Mouse (Mus musculus) hindbrain, embryonic 12.5 days (tissue): ENCODE data around the gene Nfkbie. TPM values are rescaled to one million over a fixed set of nuclear protein-coding genes. Genes with fewer than 3 reads are reported as not detected.

Experiments used
- ATAC-seq: fragments of 200-750 bp; cut with Nextera tagmentation; 2 replicates; pipeline ENCODE4 v1.8.0; 2017; ENCODE audit warnings: moderate TSS enrichment; ENCODE audit not compliant: low FRiP score
- H3K27ac ChIP-seq: fragments of 300-500 bp; sonication (generic); 2 replicates; pipeline ENCODE4 v1.5.1; 2016; ENCODE audit warnings: mild to moderate bottlenecking
- H3K27me3 ChIP-seq: fragments of 300-500 bp; sonication (generic); 2 replicates; pipeline ENCODE4 v1.6.1; 2016; ENCODE audit warnings: mild to moderate bottlenecking
- H3K36me3 ChIP-seq: fragments of 300-500 bp; sonication (generic); 2 replicates; pipeline ENCODE4 v1.6.1; 2016; ENCODE audit warnings: mild to moderate bottlenecking
- H3K4me1 ChIP-seq: fragments of 300-500 bp; sonication (generic); 2 replicates; pipeline ENCODE4 v1.6.1; 2016
- H3K4me2 ChIP-seq: fragments of 300-500 bp; sonication (generic); replicated peaks from 2 replicates; pipeline ENCODE4 v1.6.1; 2016; ENCODE audit warnings: mild to moderate bottlenecking
- H3K4me3 ChIP-seq: fragments of 300-500 bp; sonication (generic); 2 replicates; pipeline ENCODE4 v1.5.1; 2016; ENCODE audit warnings: mild to moderate bottlenecking
- H3K9ac ChIP-seq: fragments of 300-500 bp; sonication (generic); 2 replicates; pipeline ENCODE4 v1.6.1; 2016; ENCODE audit warnings: mild to moderate bottlenecking, moderate library complexity
- H3K9me3 ChIP-seq: fragments of 300-500 bp; sonication (generic); replicated peaks from 2 replicates; pipeline ENCODE4 v1.6.1; 2016; ENCODE audit warnings: mild to moderate bottlenecking
- WGBS: fragments of 180-500 bp; shearing (Covaris S2); methylation state at CpG from one replicate; pipeline ENCODE4 v1.1.7; 2016; 5-methylcytosine and 5-hydroxymethylcytosine counted together
- polyA plus RNA-seq: library from polyadenylated mRNA; unstranded; fragments of >200 nt; fragmentation: Nextera tagmentation; extraction: Ambion mirVana; gene quantifications from 2 replicates; pipeline ENCODE4 v1.2.1, GENCODE M21; 2016

Gene Nfkbie
- polyA plus RNA-seq, 1 experiment from 2014 or later = 7.7 TPM

- no peak overlapping the region for H3K4me2 ChIP-seq
- H3K27ac ChIP-seq = no peak overlapping the region
- WGBS = 39% methylated on average over 5 of the region's 5 CpGs
- no peak for ATAC-seq
- H3K9ac ChIP-seq = 0 out of 2 replicates have a peak overlapping the region, but pooled peaks have one; percentile 4
- H3K27me3 ChIP-seq = 0 out of 2 replicates have a peak, but pooled peaks cover 2% of the 10 kb centered on the region
- H3K36me3 ChIP-seq = no peaks in the 10 kb centered on the region
- no peaks in the 10 kb centered on the region for H3K9me3 ChIP-seq
- no peak overlapping the region for H3K4me3 ChIP-seq
- peaks cover 4% of the 10 kb centered on the region; the same call in 1 of the 2 replicates for H3K4me1 ChIP-seq
These were observed 54.8 kb downstream of the Nfkbie start for GRCm38 (mm10) chr17:45610144-45610866.

DNA sequence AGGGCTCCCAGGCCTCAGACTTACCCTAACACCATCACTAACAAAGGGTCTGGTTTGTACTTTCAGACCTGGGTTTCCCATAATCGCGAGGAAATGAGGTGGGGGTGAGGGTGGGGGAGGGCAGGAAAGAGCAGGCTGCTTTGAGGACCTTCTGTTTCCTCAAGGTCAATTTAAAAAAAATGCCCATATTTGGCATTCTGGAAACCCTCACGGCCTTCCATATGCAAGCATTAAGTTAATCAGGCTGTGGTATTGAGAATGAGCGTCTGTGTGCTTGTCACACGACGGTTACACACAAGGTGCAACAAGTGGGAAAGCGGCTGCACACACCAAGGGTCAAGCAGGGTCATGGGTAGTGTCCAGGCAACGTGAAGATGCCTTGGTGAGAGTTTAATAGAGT, 56.5 kb downstream of the Nfkbie start:
- 0 out of 2 replicates have a peak, but pooled peaks cover 2% of the 10 kb centered on the region for H3K27me3 ChIP-seq
- WGBS = 77% methylated on average over 8 of the region's 8 CpGs

More for the DNA sequence above, 56.5 kb downstream of the Nfkbie start:
- Histone ChIP-seq H3K27ac (no peak overlapping the region), H3K36me3 (no peaks in the 10 kb centered on the region), H3K9me3 (no peaks in the 10 kb centered on the region), H3K9ac (no peak overlapping the region), H3K4me1 (peaks cover 4% of the 10 kb centered on the region; the same call in 1 of the 2 replicates), H3K4me2 (no peak overlapping the region), H3K4me3 (no peak overlapping the region)
- no peak for ATAC-seq

Other genes starting within 250 kb of the Nfkbie start
- gene Cdc5l, start 122.0 kb upstream of the Nfkbie start, polyA plus RNA-seq = 75.2 and 75.9 TPM in 2 replicates
- gene Spats1, start 80.3 kb upstream of the Nfkbie start, polyA plus RNA-seq = 0.62 and 1.4 TPM in 2 replicates
- gene Aars2, start 48.9 kb upstream of the Nfkbie start, polyA plus RNA-seq = 23.0 and 23.4 TPM in 2 replicates
- 2.3 and 3.2 TPM in 2 replicates for gene Tcte1, start 32.3 kb upstream of the Nfkbie start, polyA plus RNA-seq
- gene Tmem151b, start 6.0 kb upstream of the Nfkbie start, polyA plus RNA-seq = 12.3 and 13.0 TPM in 2 replicates
- 90.6 and 92.4 TPM in 2 replicates for gene Slc35b2, start 8.2 kb downstream of the Nfkbie start, polyA plus RNA-seq
- 1,350 and 1,487 TPM in 2 replicates for gene Hsp90ab1, start 17.6 kb downstream of the Nfkbie start, polyA plus RNA-seq
- 44.4 and 47.2 TPM in 2 replicates for gene Slc29a1, start 43.9 kb downstream of the Nfkbie start, polyA plus RNA-seq
- 1.6 and 5.0 TPM in 2 replicates for gene Mymx, start 46.4 kb downstream of the Nfkbie start, polyA plus RNA-seq
- gene Capn11, start 103.6 kb downstream of the Nfkbie start, polyA plus RNA-seq = 1.4 and 2.4 TPM in 2 replicates
- 98.1 and 110 TPM in 2 replicates for gene Mrpl14, start 130.6 kb downstream of the Nfkbie start, polyA plus RNA-seq
- gene Tmem63b, start 131.2 kb downstream of the Nfkbie start, polyA plus RNA-seq = 102 TPM in 2 replicates
- not detected in 2 replicates for gene 1600014C23Rik, start 178.1 kb downstream of the Nfkbie start, polyA plus RNA-seq